Mouse (Mus musculus) inflammation-experienced regulatory T-cells, adult 6 months (primary cell): ENCODE results near the gene Tex48. TPM values are rescaled to one million over a fixed set of nuclear protein-coding genes. Genes with fewer than 3 reads are reported as not detected.

ENCODE experiments used
- polyA plus RNA-seq, 3 experiments: library from polyadenylated mRNA; unstranded; fragments of 100-300 nt; shearing (Covaris generic); gene quantifications; one replicate each; pipeline ENCODE4 v1.2.1; 2017

The Tex48 gene
- polyA plus RNA-seq, 3 experiments from 2014 or later: not detected

Other genes with a start within 250 kb of the Tex48 start
- gene Akna, start 219.1 kb downstream of the Tex48 start, polyA plus RNA-seq: 100 to 1,000 TPM in 2 of 3 experiments, 10 to 100 TPM in 1; 94.8 to 135 (median 102) TPM
- 1 to 10 TPM in 2 of 3 experiments, under 1 TPM in 1; 0.75 to 4.4 (median 3.9) TPM for gene Whrn, start 126.4 kb downstream of the Tex48 start, polyA plus RNA-seq
- 100 to 1,000 TPM; 197 to 241 (median 218) TPM for gene Atp6v1g1, start 77.7 kb downstream of the Tex48 start, polyA plus RNA-seq
- gene Tmem268, start 63.6 kb downstream of the Tex48 start, polyA plus RNA-seq: 10 to 100 TPM; 17.1 to 23.9 (median 19.5) TPM
- gene Gm11213, start 17.2 kb downstream of the Tex48 start, polyA plus RNA-seq: not detected
- gene Gm11214, start 41.0 kb upstream of the Tex48 start, polyA plus RNA-seq: not detected
- 1 to 10 TPM in 1 of 3 experiments, under 1 TPM in 2; 0.63 to 1.0 (median 0.82) TPM for gene Tnfsf15, start 122.7 kb upstream of the Tex48 start, polyA plus RNA-seq
- 100 to 1,000 TPM in 2 of 3 experiments, 10 to 100 TPM in 1; 86.1 to 126 (median 123) TPM for gene Tnfsf8, start 238.9 kb upstream of the Tex48 start, polyA plus RNA-seq